Mouse (Mus musculus): Measurements from ENCODE around the gene Hlcs. TPM values are rescaled to one million over a fixed set of nuclear protein-coding genes. Genes with fewer than 3 reads are reported as not detected.

The Hlcs gene
- polyA plus RNA-seq, 1 experiment from 2014 or later = 10.3 TPM

- Histone ChIP-seq H3K4me2 (replicated peaks) (no peak overlapping the region), H3K9me3 (no peaks in the 10 kb centered on the region), H3K4me1 (0 out of 2 replicates have a peak, but pooled peaks cover 3% of the 10 kb centered on the region), H3K36me3 (no peaks in the 10 kb centered on the region), H3K27me3 (replicated peaks) (no peaks in the 10 kb centered on the region), H3K9ac (no peak overlapping the region), H3K4me3 (no peak overlapping the region), H3K27ac (no peak overlapping the region)
- WGBS = 82% methylated on average over 5 of the region's 5 CpGs
- ATAC-seq (ENCODE audit: low FRiP score, low read depth) = no peak
Observed at GRCm38 (mm10) chr16:94317752-94318151, 4.4 kb upstream of the Hlcs start.

- Histone ChIP-seq H3K9me3 (no peaks in the 10 kb centered on the region), H3K9ac (no peak overlapping the region), H3K36me3 (no peaks in the 10 kb centered on the region), H3K27ac (no peak overlapping the region), H3K27me3 (replicated peaks) (no peaks in the 10 kb centered on the region), H3K4me2 (replicated peaks) (no peak overlapping the region), H3K4me1 (peaks cover 11% of the 10 kb centered on the region), H3K4me3 (no peak overlapping the region)
- no peak for ATAC-seq (ENCODE audit: low FRiP score, low read depth)
- WGBS = 43% methylated on average over 1 of the region's 1 CpGs
Observed at GRCm38 (mm10) chr16:94315215-94315614, 1.8 kb upstream of the Hlcs start.

- H3K4me2 ChIP-seq (replicated peaks) = no peak overlapping the region
- ATAC-seq (ENCODE audit: low FRiP score, low read depth) = no peak
- peaks cover 11% of the 10 kb centered on the region for H3K4me1 ChIP-seq
- no peak overlapping the region for H3K9ac ChIP-seq
- H3K27me3 ChIP-seq (replicated peaks) = no peaks in the 10 kb centered on the region
- no peak overlapping the region for H3K27ac ChIP-seq
- no peak overlapping the region for H3K4me3 ChIP-seq
- H3K36me3 ChIP-seq = no peaks in the 10 kb centered on the region
- WGBS = 88% methylated on average over 5 of the region's 5 CpGs
- H3K9me3 ChIP-seq = no peaks in the 10 kb centered on the region
Observed at GRCm38 (mm10) chr16:94314626-94315025, 1.3 kb upstream of the Hlcs start.

GRCm38 (mm10) chr16:94312663-94313228 is 625 bp downstream of the Hlcs start:
- Histone ChIP-seq H3K4me2 (replicated peaks) (peak overlapping the region; percentile 75), H3K4me1 (peaks cover 16% of the 10 kb centered on the region), H3K4me3 (peak overlapping the region; percentile 65), H3K9me3 (no peaks in the 10 kb centered on the region), H3K27me3 (replicated peaks) (no peaks in the 10 kb centered on the region), H3K9ac (peak overlapping the region; percentile 69), H3K27ac (peak overlapping the region; percentile 87), H3K36me3 (no peaks in the 10 kb centered on the region)
- under 1% methylated on average over 20 of the region's 20 CpGs for WGBS
- ATAC-seq (ENCODE audit: low FRiP score, low read depth) = peak; percentile 88

GRCm38 (mm10) chr16:94311931-94312330 is 1.4 kb downstream of the Hlcs start:
- no peak overlapping the region for H3K4me3 ChIP-seq
- no peak for ATAC-seq (ENCODE audit: low FRiP score, low read depth)
- no peaks in the 10 kb centered on the region for H3K9me3 ChIP-seq
- H3K36me3 ChIP-seq = no peaks in the 10 kb centered on the region
- no peaks in the 10 kb centered on the region for H3K27me3 ChIP-seq (replicated peaks)
- H3K9ac ChIP-seq = peak overlapping the region; percentile 38; the same call in 1 of the 2 replicates
- H3K4me2 ChIP-seq (replicated peaks) = peak overlapping the region; percentile 75
- no peak overlapping the region for H3K27ac ChIP-seq
- 81% methylated on average over 4 of the region's 4 CpGs for WGBS
- peaks cover 21% of the 10 kb centered on the region for H3K4me1 ChIP-seq

- Histone ChIP-seq H3K4me3 (no peak overlapping the region), H3K27me3 (replicated peaks) (no peaks in the 10 kb centered on the region), H3K27ac (no peak overlapping the region), H3K9ac (peak overlapping the region; percentile 38; the same call in 1 of the 2 replicates), H3K4me1 (peaks cover 21% of the 10 kb centered on the region), H3K36me3 (no peaks in the 10 kb centered on the region), H3K4me2 (replicated peaks) (peak overlapping the region; percentile 75), H3K9me3 (no peaks in the 10 kb centered on the region)
- ATAC-seq (ENCODE audit: low FRiP score, low read depth) = no peak
- 45% methylated on average over 1 of the region's 1 CpGs for WGBS
Observed at GRCm38 (mm10) chr16:94311416-94311815, 2.0 kb downstream of the Hlcs start.

- Histone ChIP-seq H3K4me3 (no peak overlapping the region), H3K4me1 (peaks cover 20% of the 10 kb centered on the region), H3K4me2 (replicated peaks) (no peak overlapping the region), H3K9ac (no peak overlapping the region), H3K27ac (no peak overlapping the region), H3K9me3 (0 out of 2 replicates have a peak, but pooled peaks cover 4% of the 10 kb centered on the region), H3K36me3 (no peaks in the 10 kb centered on the region), H3K27me3 (replicated peaks) (no peaks in the 10 kb centered on the region)
- ATAC-seq (ENCODE audit: low FRiP score, low read depth) = no peak
- WGBS = 92% methylated on average over 4 of the region's 4 CpGs
Observed at GRCm38 (mm10) chr16:94309025-94309424, 4.3 kb downstream of the Hlcs start.

GRCm38 (mm10) chr16:94307942-94308341 is 5.4 kb downstream of the Hlcs start:
- Histone ChIP-seq H3K36me3 (no peaks in the 10 kb centered on the region), H3K27me3 (replicated peaks) (no peaks in the 10 kb centered on the region), H3K4me1 (peaks cover 23% of the 10 kb centered on the region), H3K9ac (no peak overlapping the region), H3K27ac (no peak overlapping the region), H3K4me2 (replicated peaks) (no peak overlapping the region), H3K4me3 (no peak overlapping the region), H3K9me3 (0 out of 2 replicates have a peak, but pooled peaks cover 4% of the 10 kb centered on the region)
- ATAC-seq (ENCODE audit: low FRiP score, low read depth) = no peak
- 26% methylated on average over 6 of the region's 6 CpGs for WGBS

- Histone ChIP-seq H3K27me3 (replicated peaks) (no peaks in the 10 kb centered on the region), H3K4me3 (no peak overlapping the region), H3K9ac (no peak overlapping the region), H3K36me3 (no peaks in the 10 kb centered on the region), H3K27ac (no peak overlapping the region), H3K9me3 (0 out of 2 replicates have a peak, but pooled peaks cover 4% of the 10 kb centered on the region), H3K4me2 (replicated peaks) (no peak overlapping the region), H3K4me1 (peaks cover 27% of the 10 kb centered on the region)
- 0 out of 2 replicates have a peak, but pooled peaks have one; percentile 15 for ATAC-seq (ENCODE audit: low FRiP score, low read depth)
- 38% methylated on average over 6 of the region's 6 CpGs for WGBS
Observed at GRCm38 (mm10) chr16:94307526-94307925, 5.8 kb downstream of the Hlcs start.

GRCm38 (mm10) chr16:94303203-94303535 is 10.2 kb downstream of the Hlcs start:
- Histone ChIP-seq H3K9ac (no peak overlapping the region), H3K4me1 (peaks cover 23% of the 10 kb centered on the region), H3K27me3 (replicated peaks) (no peaks in the 10 kb centered on the region), H3K9me3 (0 out of 2 replicates have a peak, but pooled peaks cover 4% of the 10 kb centered on the region), H3K27ac (no peak overlapping the region), H3K36me3 (no peaks in the 10 kb centered on the region), H3K4me2 (replicated peaks) (peak overlapping the region; percentile 56), H3K4me3 (peak overlapping the region; percentile 18; the same call in 1 of the 2 replicates)
- ATAC-seq (ENCODE audit: low FRiP score, low read depth) = peak; percentile 39; the same call in 1 of the 2 replicates
- WGBS = 30% methylated on average over 6 of the region's 6 CpGs

- H3K4me1 ChIP-seq = peaks cover 20% of the 10 kb centered on the region
- peak; percentile 65; the same call in 1 of the 2 replicates for ATAC-seq (ENCODE audit: low FRiP score, low read depth)
- H3K4me3 ChIP-seq = peak overlapping the region; percentile 18
- 0 out of 2 replicates have a peak, but pooled peaks cover 4% of the 10 kb centered on the region for H3K9me3 ChIP-seq
- peak overlapping the region; percentile 34; the same call in 1 of the 2 replicates for H3K27ac ChIP-seq
- H3K4me2 ChIP-seq (replicated peaks) = peak overlapping the region; percentile 56
- H3K27me3 ChIP-seq (replicated peaks) = no peaks in the 10 kb centered on the region
- H3K9ac ChIP-seq = peak overlapping the region; percentile 36
- 6% methylated on average over 30 of the region's 30 CpGs for WGBS
- no peaks in the 10 kb centered on the region for H3K36me3 ChIP-seq
Observed at GRCm38 (mm10) chr16:94302274-94303202, 10.8 kb downstream of the Hlcs start.

GRCm38 (mm10) chr16:94301696-94302095 is 11.7 kb downstream of the Hlcs start:
- WGBS = 77% methylated on average over 5 of the region's 5 CpGs
- Histone ChIP-seq H3K27me3 (replicated peaks) (no peaks in the 10 kb centered on the region), H3K36me3 (no peaks in the 10 kb centered on the region), H3K9me3 (0 out of 2 replicates have a peak, but pooled peaks cover 4% of the 10 kb centered on the region), H3K4me2 (replicated peaks) (no peak overlapping the region), H3K4me3 (no peak overlapping the region), H3K4me1 (peaks cover 15% of the 10 kb centered on the region), H3K9ac (no peak overlapping the region), H3K27ac (no peak overlapping the region)
- ATAC-seq (ENCODE audit: low FRiP score, low read depth) = no peak

All from neural tube, embryonic 12.5 days (tissue).